Mouse (Mus musculus): ENCODE data around the gene Aspn. TPM values are rescaled to one million over a fixed set of nuclear protein-coding genes. Genes with fewer than 3 reads are reported as not detected.

Gene Aspn
- total and polyA plus RNA-seq, 2 experiments, result 0.65 TPM; not detected in 1

DNA sequence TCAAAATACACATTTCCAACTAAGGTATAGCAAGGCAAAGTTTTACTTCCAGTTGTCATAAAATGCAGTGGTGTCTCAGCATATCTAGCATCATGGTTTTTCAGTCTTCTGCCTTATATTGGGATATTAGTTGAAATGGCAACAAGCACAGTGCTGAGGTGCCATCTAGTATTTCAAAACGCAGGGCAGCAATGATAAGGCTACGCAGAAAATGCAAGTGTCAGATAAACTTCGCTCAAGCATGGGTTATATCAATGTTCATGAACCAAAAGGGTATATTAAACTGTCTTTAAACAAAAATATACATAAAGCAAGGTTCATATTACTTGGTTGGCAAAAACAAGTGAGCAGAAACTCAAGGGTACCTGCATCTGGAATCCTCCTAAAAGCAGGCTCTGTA lies 72.8 kb downstream of the Aspn start:
- Histone ChIP-seq H3K36me3 (ENCODE audit: control insufficient read depth, insufficient read depth, low read length) (no peaks in the 10 kb centered on the region), H3K27me3 (ENCODE audit: control insufficient read depth, insufficient read depth, low read length) (no peaks in the 10 kb centered on the region), H3K4me1 (ENCODE audit: control insufficient read depth, insufficient read depth, low read length) (no peaks in the 10 kb centered on the region), H3K27ac (replicated peaks; ENCODE audit: insufficient read depth, low read depth, low read length) (no peak overlapping the region), H3K79me2 (ENCODE audit: control insufficient read depth, insufficient read depth, low read length) (no peaks in the 10 kb centered on the region), H3K9ac (ENCODE audit: low read depth, low read length) (no peak overlapping the region), H3K4me3 (ENCODE audit: insufficient read depth, low read depth, low read length) (no peak overlapping the region)
- no peak for DNase-seq (ENCODE audit: extremely low read depth, low read depth, low spot score)
- WGBS, result 94% methylated on average over 3 of the region's 3 CpGs
- TF ChIP-seq CTCF (IDR thresholded peaks at IDR 0.05; ENCODE audit: low read depth, low read length), result no peak
- no peak for TF ChIP-seq POLR2A (IDR thresholded peaks at IDR 0.05; ENCODE audit: extremely low read depth, insufficient read depth, low read length)

Other genes with a start within 250 kb of the Aspn start
- gene Fgd3, start 224.1 kb upstream of the Aspn start, total RNA-seq (2014; rRNA removed), result 0.60 and 0.65 TPM in 2 replicates
- 0.40 and 0.51 TPM in 2 replicates for gene Fgd3, start 224.1 kb upstream of the Aspn start, polyA plus RNA-seq (2012; rRNA removed)
- 7.4 and 7.6 TPM in 2 replicates for gene Bicd2, start 202.9 kb upstream of the Aspn start, total RNA-seq (2014; rRNA removed)
- 6.2 and 8.7 TPM in 2 replicates for gene Bicd2, start 202.9 kb upstream of the Aspn start, polyA plus RNA-seq (2012; rRNA removed)
- gene Ippk, start 123.2 kb upstream of the Aspn start, total RNA-seq (2014; rRNA removed), result 5.0 and 5.6 TPM in 2 replicates
- 3.2 and 3.9 TPM in 2 replicates for gene Ippk, start 123.2 kb upstream of the Aspn start, polyA plus RNA-seq (2012; rRNA removed)
- 0.13 and 0.18 TPM in 2 replicates for gene Tes3-ps, start 51.1 kb upstream of the Aspn start, total RNA-seq (2014; rRNA removed)
- gene Tes3-ps, start 51.1 kb upstream of the Aspn start, polyA plus RNA-seq (2012; rRNA removed), result 0.04 TPM in 2 replicates
- 0.55 and 0.81 TPM in 2 replicates for gene Ecm2, start 39.6 kb upstream of the Aspn start, total RNA-seq (2014; rRNA removed)
- gene Ecm2, start 39.6 kb upstream of the Aspn start, polyA plus RNA-seq (2012; rRNA removed), result 0.07 and 0.15 TPM in 2 replicates
- 0.54 and 0.55 TPM in 2 replicates for gene Omd, start 38.0 kb downstream of the Aspn start, total RNA-seq (2014; rRNA removed)
- gene Omd, start 38.0 kb downstream of the Aspn start, polyA plus RNA-seq (2012; rRNA removed), result not detected in 2 replicates
- gene Ogn, start 63.6 kb downstream of the Aspn start, total RNA-seq (2014; rRNA removed), result 1.9 and 2.4 TPM in 2 replicates
- gene Ogn, start 63.6 kb downstream of the Aspn start, polyA plus RNA-seq (2012; rRNA removed), result 0.23 and 0.47 TPM in 2 replicates
- 0.55 and 1.3 TPM in 2 replicates for gene Cenpp, start 108.3 kb downstream of the Aspn start, total RNA-seq (2014; rRNA removed)
- 0.12 TPM in 1 of 2 replicates, not detected in the other for gene Cenpp, start 108.3 kb downstream of the Aspn start, polyA plus RNA-seq (2012; rRNA removed)
- gene Nol8, start 108.6 kb downstream of the Aspn start, total RNA-seq (2014; rRNA removed), result 5.1 and 6.5 TPM in 2 replicates
- 0.70 and 1.1 TPM in 2 replicates for gene Nol8, start 108.6 kb downstream of the Aspn start, polyA plus RNA-seq (2012; rRNA removed)
- 15.9 and 22.4 TPM in 2 replicates for gene Iars, start 137.7 kb downstream of the Aspn start, total RNA-seq (2014; rRNA removed)
- 12.9 and 13.5 TPM in 2 replicates for gene Iars, start 137.7 kb downstream of the Aspn start, polyA plus RNA-seq (2012; rRNA removed)

All from liver, adult 2 months (tissue).